Mouse (Mus musculus) intestine, embryonic 14.5 days (tissue): Measurements from ENCODE around the gene Afg3l1. TPM values are rescaled to one million over a fixed set of nuclear protein-coding genes. Genes with fewer than 3 reads are reported as not detected.
A peak's percentile ranks its signal among the peaks of the same experiment; 100 is the strongest.
"Not testable (repeated sequence)": the region's sequence is repeated elsewhere in the genome, so short reads cannot be mapped to it uniquely, and the experiment has no call there.

Experiments used
- ATAC-seq: fragments of 200-750 bp; cut with Nextera tagmentation; replicated peaks from 2 replicates; pipeline ENCODE4 v1.8.0; 2017; ENCODE audit warnings: low read depth, moderate number of reproducible peaks, moderate TSS enrichment, moderate library complexity; ENCODE audit not compliant: low FRiP score, low TSS enrichment
- DNase-seq: peaks from one replicate; pipeline ENCODE4 v3.0.0-alpha.2; 2018; ENCODE audit warnings: low spot score
- H3K27ac ChIP-seq: fragments of 300-500 bp; sonication (generic); 2 replicates; pipeline ENCODE4 v1.5.1; 2014; ENCODE audit warnings: low read depth, mild to moderate bottlenecking, control low read depth
- H3K27me3 ChIP-seq: fragments of 300-500 bp; sonication (generic); replicated peaks from 2 replicates; pipeline ENCODE4 v1.6.1; 2014; ENCODE audit warnings: low read length, control low read depth; ENCODE audit not compliant: control insufficient read depth, insufficient read depth
- H3K36me3 ChIP-seq: fragments of 300-500 bp; sonication (generic); 2 replicates; pipeline ENCODE4 v1.6.1; 2014; ENCODE audit warnings: low read length, control low read depth; ENCODE audit not compliant: control insufficient read depth, insufficient read depth
- H3K4me1 ChIP-seq: fragments of 300-500 bp; sonication (generic); replicated peaks from 2 replicates; pipeline ENCODE4 v1.6.1; 2014; ENCODE audit warnings: low read length, control low read depth, mixed read lengths; ENCODE audit not compliant: control insufficient read depth, insufficient read depth
- H3K4me2 ChIP-seq: fragments of 300-500 bp; sonication (generic); 2 replicates; pipeline ENCODE4 v1.6.1; 2014; ENCODE audit warnings: low read length
- H3K4me3 ChIP-seq: fragments of 300-500 bp; sonication (generic); 2 replicates; pipeline ENCODE4 v1.5.1; 2014; ENCODE audit warnings: low read depth, low read length, control low read depth, mixed read lengths
- H3K9ac ChIP-seq: fragments of 300-500 bp; sonication (generic); 2 replicates; pipeline ENCODE4 v1.6.1; 2014; ENCODE audit warnings: mild to moderate bottlenecking, low read length
- H3K9me3 ChIP-seq: fragments of 300-500 bp; sonication (generic); 2 replicates; pipeline ENCODE4 v1.6.1; 2016; ENCODE audit warnings: low read length, control low read depth; ENCODE audit not compliant: control insufficient read depth
- WGBS: fragments of 180-500 bp; shearing (Covaris S2); extraction: QIAGEN DNeasy Blood & Tissue Kit; methylation state at CpG from one replicate; pipeline ENCODE4 v1.1.7; 2014; 5-methylcytosine and 5-hydroxymethylcytosine counted together
- polyA plus RNA-seq: library from polyadenylated mRNA; unstranded; fragments of >200 nt; fragmentation: Nextera tagmentation; extraction: Ambion mirVana; gene quantifications from 2 replicates; pipeline ENCODE4 v1.2.1, GENCODE M21; 2014

Afg3l1 gene
- polyA plus RNA-seq, 1 experiment from 2014 or later = 36.8 TPM

DNA sequence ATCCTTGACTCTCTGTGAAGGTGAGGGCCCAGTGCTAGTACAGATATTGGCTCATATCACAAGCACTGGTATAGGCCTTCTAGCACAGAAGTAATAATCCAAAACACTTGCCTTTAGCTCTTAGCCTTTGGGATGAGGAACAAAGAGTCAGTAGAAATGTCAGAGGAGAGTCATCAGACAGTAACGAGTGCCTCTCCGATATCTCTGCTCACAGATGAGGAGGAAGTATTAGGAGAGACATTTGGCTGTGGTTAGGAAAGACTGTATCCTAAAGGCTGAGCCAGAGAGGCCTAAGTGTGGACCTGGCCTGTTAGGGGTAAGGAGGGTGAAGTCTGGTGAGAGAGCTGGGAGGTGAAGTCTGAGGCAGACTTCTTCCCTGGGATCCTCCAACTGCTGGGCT is 35.9 kb upstream of the Afg3l1 start:
- ATAC-seq = no peak
- 93% methylated on average over 2 of the region's 2 CpGs for WGBS
- Histone ChIP-seq H3K36me3 (no peaks in the 10 kb centered on the region), H3K4me3 (no peak overlapping the region), H3K9me3 (no peaks in the 10 kb centered on the region), H3K27me3 (no peaks in the 10 kb centered on the region), H3K4me1 (peaks cover 7% of the 10 kb centered on the region; the same call in 1 of the 2 replicates), H3K4me2 (no peak overlapping the region), H3K27ac (no peak overlapping the region), H3K9ac (no peak overlapping the region)
- no peak for DNase-seq

GRCm38 (mm10) chr8:123442351-123442750 is 35.4 kb upstream of the Afg3l1 start:
- DNase-seq (no peak), ATAC-seq (0 out of 2 replicates have a peak, but pooled peaks have one; percentile 5)
- Histone ChIP-seq H3K9ac (no peak overlapping the region), H3K4me3 (peak overlapping the region; percentile 69; the same call in 1 of the 2 replicates), H3K4me2 (peak overlapping the region; percentile 57), H3K27me3 (no peaks in the 10 kb centered on the region), H3K36me3 (no peaks in the 10 kb centered on the region), H3K4me1 (peaks cover 7% of the 10 kb centered on the region; the same call in 1 of the 2 replicates), H3K9me3 (no peaks in the 10 kb centered on the region), H3K27ac (no peak overlapping the region)
- 84% methylated on average over 5 of the region's 5 CpGs for WGBS

DNA sequence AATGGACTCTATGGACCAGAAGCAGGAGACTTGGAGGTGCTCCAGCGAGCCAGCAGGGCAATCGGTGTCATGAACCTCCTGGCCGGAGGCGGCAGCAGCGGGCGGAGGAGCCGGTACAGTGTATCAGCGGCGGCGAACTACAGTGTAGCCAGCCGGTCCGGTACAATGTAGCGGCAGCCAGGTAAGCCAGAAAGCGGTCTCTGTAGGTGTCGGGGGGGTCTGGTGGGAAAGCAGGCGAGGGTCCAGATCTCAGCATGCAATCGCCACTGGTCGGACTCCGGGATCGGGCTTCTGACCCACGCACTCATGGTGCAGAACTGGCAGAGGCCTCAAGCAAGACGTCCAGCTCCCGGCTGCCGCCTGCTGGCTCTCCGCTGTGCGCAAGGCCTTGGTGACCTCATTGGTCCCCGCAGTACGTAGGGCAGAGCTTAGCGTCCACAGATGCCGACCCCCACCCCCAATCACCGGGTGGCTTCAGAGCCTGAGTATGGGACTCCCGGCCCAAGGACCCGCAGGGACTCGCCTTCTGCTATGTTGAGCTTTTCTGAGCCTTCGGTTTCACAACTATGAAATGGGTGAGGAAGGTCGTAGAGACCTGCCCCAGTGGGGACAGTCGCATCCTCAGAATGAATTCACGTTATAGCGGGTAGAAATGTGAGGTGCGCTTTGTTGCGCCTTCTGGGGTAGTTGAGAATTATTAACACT is 34.7 kb upstream of the Afg3l1 start:
- under 1% methylated on average over 39 of the region's 41 CpGs for WGBS
- Histone ChIP-seq H3K27me3 (no peaks in the 10 kb centered on the region), H3K4me1 (peaks cover 7% of the 10 kb centered on the region; the same call in 1 of the 2 replicates), H3K9me3 (no peaks in the 10 kb centered on the region), H3K36me3 (no peaks in the 10 kb centered on the region), H3K4me2 (peak overlapping the region; percentile 57), H3K27ac (peak overlapping the region; percentile 67), H3K9ac (peak overlapping the region; percentile 82), H3K4me3 (peak overlapping the region; percentile 69)
- peak; percentile 95 for ATAC-seq
- peak; percentile 99 for DNase-seq

GRCm38 (mm10) chr8:123443576-123443921 is 34.2 kb upstream of the Afg3l1 start:
- H3K9me3 ChIP-seq = no peaks in the 10 kb centered on the region
- ATAC-seq (no peak), DNase-seq (no peak)
- no peaks in the 10 kb centered on the region for H3K36me3 ChIP-seq
- H3K4me3 ChIP-seq = peak overlapping the region; percentile 69
- peak overlapping the region; percentile 82 for H3K9ac ChIP-seq
- peak overlapping the region; percentile 67; the same call in 1 of the 2 replicates for H3K27ac ChIP-seq
- H3K4me2 ChIP-seq = peak overlapping the region; percentile 57
- H3K4me1 ChIP-seq = peaks cover 7% of the 10 kb centered on the region; the same call in 1 of the 2 replicates
- no peaks in the 10 kb centered on the region for H3K27me3 ChIP-seq
- WGBS = 23% methylated on average over 4 of the region's 4 CpGs

GRCm38 (mm10) chr8:123444131-123444530 is 33.6 kb upstream of the Afg3l1 start:
- WGBS = 82% methylated on average over 6 of the region's 6 CpGs
- Histone ChIP-seq H3K4me3 (no peak overlapping the region), H3K4me2 (no peak overlapping the region; the same call in 1 of the 2 replicates), H3K4me1 (peaks cover 7% of the 10 kb centered on the region; the same call in 1 of the 2 replicates), H3K27me3 (no peaks in the 10 kb centered on the region), H3K9ac (no peak overlapping the region), H3K27ac (no peak overlapping the region), H3K9me3 (no peaks in the 10 kb centered on the region), H3K36me3 (peaks cover 2% of the 10 kb centered on the region)
- no peak for DNase-seq
- ATAC-seq = no peak

GRCm38 (mm10) chr8:123445981-123446380 is 31.7 kb upstream of the Afg3l1 start:
- Histone ChIP-seq H3K27me3 (no peaks in the 10 kb centered on the region), H3K9ac (no peak overlapping the region), H3K4me3 (no peak overlapping the region), H3K36me3 (peaks cover 13% of the 10 kb centered on the region), H3K9me3 (no peaks in the 10 kb centered on the region), H3K27ac (no peak overlapping the region), H3K4me2 (no peak overlapping the region), H3K4me1 (peaks cover 7% of the 10 kb centered on the region; the same call in 1 of the 2 replicates)
- WGBS = 89% methylated on average over 10 of the region's 10 CpGs
- ATAC-seq = no peak
- no peak for DNase-seq

- H3K4me3 ChIP-seq = no peak overlapping the region
- no peak overlapping the region for H3K4me2 ChIP-seq
- no peak for ATAC-seq
- H3K36me3 ChIP-seq = peaks cover 16% of the 10 kb centered on the region
- H3K9me3 ChIP-seq = no peaks in the 10 kb centered on the region
- DNase-seq = no peak
- peaks cover 7% of the 10 kb centered on the region; the same call in 1 of the 2 replicates for H3K4me1 ChIP-seq
- no peak overlapping the region for H3K9ac ChIP-seq
- H3K27ac ChIP-seq = no peak overlapping the region
- 77% methylated on average over 6 of the region's 6 CpGs for WGBS
- H3K27me3 ChIP-seq = no peaks in the 10 kb centered on the region
These were observed 30.9 kb upstream of the Afg3l1 start for GRCm38 (mm10) chr8:123446799-123447198.

DNA sequence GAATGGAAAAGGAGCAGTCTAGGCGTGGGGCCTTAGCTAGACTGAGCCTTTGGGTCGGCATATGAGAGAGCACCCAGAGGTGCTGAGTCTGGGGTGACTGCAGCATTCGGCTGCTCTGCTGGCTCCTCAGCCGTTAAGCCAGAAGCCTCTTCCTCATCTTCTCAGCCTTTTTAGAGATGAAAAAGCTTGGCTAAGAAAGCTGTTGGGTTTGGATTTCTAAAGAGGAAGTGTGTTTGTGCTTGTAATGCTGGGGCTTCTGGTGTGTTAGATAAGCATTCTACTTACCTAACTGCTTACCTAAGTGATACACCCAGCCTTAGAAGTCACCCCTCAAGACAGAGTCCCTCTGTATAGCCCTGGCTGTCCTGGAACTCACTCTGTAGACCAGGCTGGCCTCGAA is 26.9 kb upstream of the Afg3l1 start:
- Histone ChIP-seq H3K9me3 (no peaks in the 10 kb centered on the region), H3K4me3 (no peak overlapping the region), H3K27me3 (no peaks in the 10 kb centered on the region), H3K36me3 (peaks cover 47% of the 10 kb centered on the region), H3K27ac (no peak overlapping the region), H3K4me1 (no peaks in the 10 kb centered on the region), H3K4me2 (no peak overlapping the region), H3K9ac (no peak overlapping the region)
- DNase-seq (no peak), ATAC-seq (no peak)
- 89% methylated on average over 5 of the region's 5 CpGs for WGBS

GRCm38 (mm10) chr8:123451747-123452146 is 26.0 kb upstream of the Afg3l1 start:
- not testable (repeated sequence) for H3K27me3 ChIP-seq, DNase-seq, H3K27ac ChIP-seq, H3K9ac ChIP-seq, H3K4me3 ChIP-seq, ATAC-seq, H3K4me2 ChIP-seq, H3K9me3 ChIP-seq, H3K4me1 ChIP-seq
- WGBS = 96% methylated on average over 12 of the region's 12 CpGs
- H3K36me3 ChIP-seq = peaks cover 53% of the 10 kb centered on the region
